ENCODE assay signal across 9 mouse cellular contexts in the genomic region with DNA sequence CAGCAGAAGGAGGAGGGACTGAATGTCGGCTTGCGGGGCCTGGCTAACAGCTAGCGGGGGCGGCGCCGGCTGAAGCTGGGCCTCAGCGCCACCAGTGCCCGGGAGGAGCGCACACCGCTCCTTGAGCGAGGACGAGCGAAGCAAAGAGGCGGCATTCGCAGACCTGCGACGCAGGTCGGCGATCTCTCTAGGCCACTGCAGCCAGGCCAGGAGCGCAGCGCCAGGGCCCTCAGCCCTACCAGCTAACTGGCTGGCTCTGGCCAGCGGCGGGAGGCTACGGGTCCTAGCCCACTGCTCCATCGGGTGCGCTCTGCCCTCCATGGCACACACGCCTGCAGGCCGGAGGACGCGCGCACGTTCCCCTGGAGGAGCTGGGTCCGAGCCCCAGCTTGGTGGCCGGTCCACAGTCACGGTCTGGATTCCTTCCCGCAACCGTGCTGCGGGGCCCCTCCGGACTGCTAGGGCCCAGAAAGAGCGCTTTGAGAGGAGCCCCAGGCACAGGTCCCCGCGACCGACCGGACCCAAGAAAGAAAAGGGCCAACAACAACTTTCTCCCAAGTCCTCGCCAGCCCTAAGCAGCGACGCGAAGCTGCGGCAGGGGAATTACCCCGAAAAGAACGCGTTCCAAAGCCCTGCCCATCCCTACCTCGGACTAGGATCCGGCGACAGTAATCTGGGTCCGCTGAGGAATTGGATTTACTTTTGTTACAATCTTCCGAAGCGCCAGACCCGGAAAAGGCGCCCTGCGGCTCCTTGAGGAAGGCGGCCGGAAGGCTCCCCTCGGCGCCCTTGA. TPM values are rescaled to one million over a fixed set of nuclear protein-coding genes. Genes with fewer than 3 reads are reported as not detected.
DNase-seq lines count a peak whose midpoint lies in the region; ATAC-seq and TF ChIP-seq lines count a peak whose summit lies in the region.
"Had no signal": no experiment of that assay in that cellular context is flagged by ENCODE, and none has a peak within 500 bp of the region (broad histone marks: within the 10 kb centered on the region; RNA-seq: fewer than 3 reads in every experiment).

No protein-coding gene starts in this region.

- WGBS in kidney, postnatal 0 days: 1% methylated on average over 65 of the region's 65 CpGs
- under 1% methylated on average over 65 of the region's 65 CpGs for WGBS in embryonic facial prominence, embryonic 12.5 days
- WGBS in intestine, embryonic 15.5 days: under 1% methylated on average over 65 of the region's 65 CpGs
- under 1% methylated on average over 65 of the region's 65 CpGs for WGBS in neural tube, embryonic 13.5 days

- no peak for DNase-seq in kidney, postnatal 0 days (ENCODE audit: low spot score)
- no peak for DNase-seq in kidney, adult 8-10 months
- no peak for DNase-seq in cerebellum, postnatal 4 days (ENCODE audit: low spot score in 2 of 2)
- no peak for DNase-seq in urinary bladder, postnatal 36 days (ENCODE audit: low spot score in 2 of 2)
- no peak for DNase-seq in left cerebral cortex, postnatal 36 days (ENCODE audit: low spot score in 2 of 2)

- H3K4me1 ChIP-seq in kidney, postnatal 0 days (replicated peaks; ENCODE audit: insufficient read depth, low read length): peaks cover 15% of the 10 kb centered on the region
- H3K4me1 ChIP-seq in embryonic facial prominence, embryonic 12.5 days: peaks cover 22% of the 10 kb centered on the region
- peaks cover 26% of the 10 kb centered on the region for H3K4me1 ChIP-seq in intestine, embryonic 15.5 days (replicated peaks)
- H3K4me1 ChIP-seq in neural tube, embryonic 13.5 days (replicated peaks): peaks cover 34% of the 10 kb centered on the region

- H3K36me3 ChIP-seq in kidney, postnatal 0 days (ENCODE audit: insufficient read depth, low read length): no peaks in the 10 kb centered on the region
- no peaks in the 10 kb centered on the region for H3K36me3 ChIP-seq in embryonic facial prominence, embryonic 12.5 days
- H3K36me3 ChIP-seq in intestine, embryonic 15.5 days: no peaks in the 10 kb centered on the region
- H3K36me3 ChIP-seq in neural tube, embryonic 13.5 days: no peaks in the 10 kb centered on the region

- H3K9me3 ChIP-seq in kidney, postnatal 0 days (replicated peaks; ENCODE audit: low read length): no peaks in the 10 kb centered on the region
- no peaks in the 10 kb centered on the region for H3K9me3 ChIP-seq in embryonic facial prominence, embryonic 12.5 days
- no peaks in the 10 kb centered on the region for H3K9me3 ChIP-seq in intestine, embryonic 15.5 days
- H3K9me3 ChIP-seq in neural tube, embryonic 13.5 days: no peaks in the 10 kb centered on the region

- no peak overlapping the region for H3K27ac ChIP-seq in kidney, postnatal 0 days
- peak overlapping the region; percentile 61 for H3K27ac ChIP-seq in embryonic facial prominence, embryonic 12.5 days
- H3K27ac ChIP-seq in intestine, embryonic 15.5 days: no peak overlapping the region
- H3K27ac ChIP-seq in neural tube, embryonic 13.5 days (replicated peaks): no peak overlapping the region

- ATAC-seq in kidney, postnatal 0 days (replicated peaks; ENCODE audit: low FRiP score, low read depth): no peak
- ATAC-seq in embryonic facial prominence, embryonic 12.5 days (ENCODE audit: insufficient number of reproducible peaks, insufficient read depth, low FRiP score, low TSS enrichment): no peak
- 0 out of 2 replicates have a peak, but pooled peaks have one; percentile 11 for ATAC-seq in intestine, embryonic 15.5 days
- ATAC-seq in neural tube, embryonic 13.5 days (ENCODE audit: low read depth): no peak

- H3K4me2 ChIP-seq in kidney, postnatal 0 days (ENCODE audit: low read length): peak overlapping the region; percentile 49
- H3K4me2 ChIP-seq in embryonic facial prominence, embryonic 12.5 days (replicated peaks): peak overlapping the region; percentile 40
- peak overlapping the region; percentile 54 for H3K4me2 ChIP-seq in intestine, embryonic 15.5 days (replicated peaks)
- peak overlapping the region; percentile 32 for H3K4me2 ChIP-seq in neural tube, embryonic 13.5 days

- peaks cover 96% of the 10 kb centered on the region for H3K27me3 ChIP-seq in kidney, postnatal 0 days (ENCODE audit: insufficient read depth, low read length)
- peaks cover 89% of the 10 kb centered on the region for H3K27me3 ChIP-seq in embryonic facial prominence, embryonic 12.5 days
- H3K27me3 ChIP-seq in intestine, embryonic 15.5 days (replicated peaks): peaks cover 90% of the 10 kb centered on the region
- peaks cover 100% of the 10 kb centered on the region for H3K27me3 ChIP-seq in neural tube, embryonic 13.5 days

- peak overlapping the region; percentile 31 for H3K4me3 ChIP-seq in kidney, postnatal 0 days (replicated peaks; ENCODE audit: low read depth, low read length)
- H3K4me3 ChIP-seq in embryonic facial prominence, embryonic 12.5 days: peak overlapping the region; percentile 33
- peak overlapping the region; percentile 21 for H3K4me3 ChIP-seq in intestine, embryonic 15.5 days (replicated peaks)
- H3K4me3 ChIP-seq in neural tube, embryonic 13.5 days: 0 out of 2 replicates have a peak overlapping the region, but pooled peaks have one; percentile 7

- no peak for TF ChIP-seq CTCF in kidney, postnatal 0 days (IDR thresholded peaks at IDR 0.05; ENCODE audit: low read depth)

- intact Hi-C loops in left cerebral cortex, postnatal 36 days (cut with DNase I): loop anchor here (2.0 to 5.0 kb wide), 2 partner anchors 23 to 293 kb away; no protein-coding TSS in a partner anchor

- no peak overlapping the region for H3K9ac ChIP-seq in kidney, postnatal 0 days (ENCODE audit: low read depth, low read length)
- H3K9ac ChIP-seq in embryonic facial prominence, embryonic 12.5 days: peak overlapping the region; percentile 25; the same call in 1 of the 2 replicates
- no peak overlapping the region for H3K9ac ChIP-seq in intestine, embryonic 15.5 days
- no peak overlapping the region for H3K9ac ChIP-seq in neural tube, embryonic 13.5 days

RNA-seq across cellular contexts. Expression of a gene that starts 0.5 kb away (rescaled TPM):
- not detected in 2 replicates for polyA plus RNA-seq in kidney, postnatal 0 days (2015; fragmentation: Nextera tagmentation; extraction: Ambion mirVana)
- polyA plus RNA-seq in embryonic facial prominence, embryonic 12.5 days (2016; fragmentation: Nextera tagmentation; extraction: Ambion mirVana): 1.1 TPM in 2 replicates
- polyA plus RNA-seq in intestine, embryonic 15.5 days (2015; fragmentation: Nextera tagmentation; extraction: Ambion mirVana): not detected in 2 replicates
- not detected in 2 replicates for polyA plus RNA-seq in neural tube, embryonic 13.5 days (2015; fragmentation: Nextera tagmentation; extraction: Ambion mirVana)
- total RNA-seq in left cerebral cortex, postnatal 36 days (2021): 1 to 10 TPM; 1.0 to 1.7 TPM

RNA-seq across cellular contexts. Expression of a gene that starts 49.7 kb away (rescaled TPM):
- not detected in 2 replicates for polyA plus RNA-seq in kidney, postnatal 0 days (2015; fragmentation: Nextera tagmentation; extraction: Ambion mirVana)
- polyA plus RNA-seq in embryonic facial prominence, embryonic 12.5 days (2016; fragmentation: Nextera tagmentation; extraction: Ambion mirVana): not detected in 2 replicates
- not detected in 2 replicates for polyA plus RNA-seq in intestine, embryonic 15.5 days (2015; fragmentation: Nextera tagmentation; extraction: Ambion mirVana)
- polyA plus RNA-seq in neural tube, embryonic 13.5 days (2015; fragmentation: Nextera tagmentation; extraction: Ambion mirVana): not detected in 2 replicates
- total RNA-seq in left cerebral cortex, postnatal 36 days (2021): not detected
- total RNA-seq: left cerebral cortex, postnatal 10 days had no signal
